Mouse (Mus musculus): Measurements from ENCODE around the gene Fblim1.

The Fblim1 gene

DNA sequence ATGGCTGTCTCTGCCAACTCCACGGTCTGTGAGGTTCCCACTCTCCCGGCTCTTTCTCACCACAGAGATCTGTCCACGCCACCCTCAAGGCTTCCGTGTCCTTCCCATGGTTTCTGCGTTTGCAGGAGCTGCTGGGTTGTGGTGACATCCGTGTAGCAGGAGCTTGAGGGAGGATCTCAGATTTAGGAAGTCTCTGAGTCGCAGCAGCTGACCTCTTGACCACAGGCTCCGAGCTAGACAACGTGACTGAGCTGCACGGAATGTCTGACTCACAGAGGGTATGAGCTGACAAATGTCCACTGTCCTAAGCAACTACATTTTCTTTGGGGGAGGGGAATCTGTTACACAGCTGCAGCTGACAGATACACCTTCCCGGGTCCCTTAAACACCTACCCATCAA lies at the start of gene Fblim1:
TSS of gene Fblim1 (minus strand) at position 236 of the 400 bp plus-strand sequence.
- DNase-seq (ENCODE audit: low spot score): no peak

DNA sequence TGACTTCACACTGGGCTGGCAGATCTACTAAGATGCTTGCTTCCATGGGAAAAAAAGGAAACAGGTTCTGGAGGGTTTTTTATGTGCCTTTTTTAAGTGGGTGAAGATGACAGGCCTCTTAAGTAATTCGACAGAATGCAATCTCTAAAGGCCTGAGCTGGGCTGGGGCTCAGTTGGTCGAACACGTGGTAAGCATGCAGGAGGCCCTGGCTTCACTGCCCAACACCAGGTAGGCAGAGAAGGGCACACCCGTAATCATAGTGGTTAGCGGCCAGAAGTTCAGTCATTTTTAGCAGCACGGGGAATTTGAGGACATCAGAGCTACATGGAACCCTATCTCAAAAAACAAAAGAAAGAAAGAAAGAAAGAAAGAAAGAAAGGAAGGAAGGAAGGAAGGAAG lies 48.6 kb upstream of the Fblim1 start:
- DNase-seq (ENCODE audit: low spot score): no peak

DNA sequence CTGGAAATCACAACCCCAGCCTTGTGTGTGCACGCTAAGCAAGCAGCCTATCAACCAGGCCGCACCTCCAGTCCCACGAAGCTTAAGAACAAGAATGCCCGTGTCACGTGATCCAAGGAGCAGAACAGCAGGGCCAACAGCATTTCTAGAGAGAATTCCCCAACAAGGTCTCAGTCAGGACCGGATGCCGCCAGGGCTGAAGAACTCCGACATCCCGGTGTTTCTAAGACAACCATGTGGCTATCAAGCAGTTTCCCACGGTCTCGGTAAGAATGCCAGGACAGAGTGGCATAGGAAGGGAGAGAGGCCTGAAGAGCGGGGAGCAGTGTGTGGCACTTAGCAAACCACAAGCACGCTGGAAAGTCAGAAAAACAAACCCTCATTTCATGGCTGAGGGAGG lies 47.9 kb upstream of the Fblim1 start:
- no peak for DNase-seq (ENCODE audit: low spot score)

DNA sequence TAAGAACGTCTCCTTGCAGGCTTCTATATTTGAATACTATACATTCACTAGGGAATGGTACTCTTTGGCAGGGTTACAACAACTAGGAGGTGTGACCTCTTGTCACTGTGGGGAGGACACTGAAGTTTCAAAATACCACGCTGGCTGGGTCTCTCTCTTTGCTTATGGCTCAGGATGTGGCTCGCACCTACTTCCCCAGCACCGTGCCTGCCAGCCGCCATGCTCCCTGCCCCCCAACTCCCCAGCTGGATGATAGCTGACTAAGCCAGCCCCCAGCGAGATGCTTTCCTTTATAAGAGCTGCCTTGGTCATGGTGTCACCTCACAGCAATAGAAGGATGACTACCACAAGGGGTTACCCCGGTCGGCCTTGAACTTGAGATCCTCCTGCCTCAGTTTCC lies 47.1 kb upstream of the Fblim1 start:
- DNase-seq (ENCODE audit: low spot score): no peak

DNA sequence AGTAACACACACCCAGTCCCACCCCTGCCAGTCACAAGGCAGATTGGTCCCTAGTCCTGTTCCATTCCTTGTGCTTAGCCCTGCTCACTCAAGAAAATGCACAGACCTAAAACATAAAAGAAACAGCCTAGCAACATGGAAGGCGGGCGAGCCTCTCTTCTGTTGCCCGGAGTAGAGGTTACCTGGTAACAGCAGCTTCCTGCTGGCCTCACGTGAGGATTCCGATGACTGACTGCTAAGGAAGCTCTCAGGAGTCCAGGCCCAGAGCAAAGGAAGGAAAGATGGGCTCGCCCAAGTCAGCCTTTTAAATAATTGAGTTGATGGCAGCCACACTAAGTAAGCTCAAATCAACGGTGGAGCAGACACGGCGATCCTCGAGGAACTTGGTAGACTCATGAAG lies 46.0 kb upstream of the Fblim1 start:
- no peak for DNase-seq (ENCODE audit: low spot score)

DNA sequence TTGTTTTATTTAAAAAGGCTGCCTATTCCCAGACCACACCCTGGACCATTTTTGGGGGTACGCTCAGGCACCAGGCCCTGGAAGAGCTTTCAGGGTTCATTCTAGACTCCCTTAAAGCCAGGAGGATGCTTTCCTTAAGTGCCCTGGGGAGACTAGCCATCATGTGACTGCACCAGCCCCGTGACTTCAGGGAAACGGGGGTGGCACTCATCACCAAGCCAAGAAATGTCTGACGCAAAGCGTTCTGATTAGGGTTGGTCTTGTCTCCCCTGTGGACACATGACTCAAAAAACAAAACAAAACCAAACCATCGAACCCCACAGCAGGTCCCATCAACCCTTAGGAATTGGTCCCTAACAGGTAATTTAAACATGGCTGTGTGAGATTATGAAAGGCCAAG lies 45.4 kb upstream of the Fblim1 start:
- DNase-seq (ENCODE audit: low spot score): no peak

DNA sequence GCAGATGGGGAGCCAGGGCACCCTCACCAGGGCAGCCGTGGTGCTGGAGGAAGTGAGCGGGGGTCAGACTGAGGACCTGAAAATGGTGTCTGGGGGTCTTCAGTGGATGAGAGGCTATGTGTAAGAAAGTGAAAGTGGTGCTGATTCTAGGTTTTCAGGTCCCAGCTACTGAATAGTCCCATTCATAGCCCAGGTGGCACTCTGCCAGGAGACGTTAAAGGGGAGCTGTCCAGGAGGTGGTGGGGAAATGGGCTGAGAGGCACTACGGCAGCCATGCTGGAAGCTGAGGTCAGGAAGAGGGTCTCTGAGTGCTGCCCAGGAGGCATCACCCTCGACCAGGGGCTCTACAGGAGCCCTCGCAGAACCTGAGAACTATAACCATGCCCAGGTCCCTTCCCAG lies 43.3 kb upstream of the Fblim1 start:
- DNase-seq (ENCODE audit: low spot score): no peak

DNA sequence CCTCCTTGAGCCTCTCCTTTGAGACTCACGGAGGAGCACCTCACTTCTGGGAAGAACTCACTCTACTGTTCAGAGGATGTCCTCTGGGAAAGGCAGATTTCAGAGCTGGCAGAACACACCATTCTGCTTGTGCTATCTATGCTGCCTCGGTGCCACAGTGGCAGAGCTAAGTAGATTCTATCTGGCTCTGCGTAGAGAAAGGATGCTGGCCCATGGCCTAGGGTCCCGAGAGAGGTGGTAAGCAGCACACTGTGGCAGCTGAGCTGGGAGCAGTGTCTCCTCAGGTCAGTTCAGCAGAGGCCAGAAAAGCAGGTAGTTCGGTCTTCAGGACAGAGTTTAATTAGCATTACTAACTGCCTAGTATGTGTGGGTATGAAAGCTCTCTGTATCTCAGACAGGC lies 42.4 kb upstream of the Fblim1 start:
- no peak for DNase-seq (ENCODE audit: low spot score)

DNA sequence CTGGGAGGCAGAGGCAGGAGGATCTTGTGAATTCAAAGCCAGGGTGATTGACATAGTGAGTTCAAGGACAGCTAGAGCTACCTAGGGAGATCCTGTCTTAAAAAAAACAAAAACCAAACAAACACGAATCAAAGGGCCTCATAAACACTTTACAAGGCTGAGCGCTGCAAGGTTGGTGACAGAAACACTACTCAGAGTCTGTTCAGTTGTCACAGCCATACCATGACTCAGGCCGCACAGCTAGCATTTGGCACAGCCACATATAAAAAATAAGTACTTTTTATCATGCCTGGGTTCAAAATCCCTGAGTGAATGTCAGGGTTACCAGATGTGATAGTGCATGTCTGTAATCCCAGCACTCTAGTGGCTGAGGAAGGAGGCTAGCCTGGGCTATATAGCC lies 41.3 kb upstream of the Fblim1 start:
- no peak for DNase-seq (ENCODE audit: low spot score)

DNA sequence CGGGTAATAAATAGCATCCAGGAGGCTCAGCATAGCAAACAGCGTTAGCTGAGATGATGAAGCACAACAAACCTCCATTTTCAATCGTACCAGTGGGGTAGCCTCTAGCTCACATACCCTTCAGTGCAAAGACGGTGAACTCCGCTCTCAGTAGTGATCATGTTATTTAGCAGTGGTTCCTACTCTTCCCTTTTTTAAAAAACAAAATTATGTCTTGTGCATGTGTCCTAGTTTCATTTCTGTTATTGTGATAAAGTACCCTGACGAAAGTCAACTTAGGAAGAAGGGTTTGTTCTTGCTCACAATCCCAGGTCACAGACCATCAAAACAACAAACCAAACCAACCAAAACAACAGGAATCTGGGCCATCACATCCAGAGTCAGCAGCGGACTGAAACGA lies 40.1 kb upstream of the Fblim1 start:
- no peak for DNase-seq (ENCODE audit: low spot score)

DNA sequence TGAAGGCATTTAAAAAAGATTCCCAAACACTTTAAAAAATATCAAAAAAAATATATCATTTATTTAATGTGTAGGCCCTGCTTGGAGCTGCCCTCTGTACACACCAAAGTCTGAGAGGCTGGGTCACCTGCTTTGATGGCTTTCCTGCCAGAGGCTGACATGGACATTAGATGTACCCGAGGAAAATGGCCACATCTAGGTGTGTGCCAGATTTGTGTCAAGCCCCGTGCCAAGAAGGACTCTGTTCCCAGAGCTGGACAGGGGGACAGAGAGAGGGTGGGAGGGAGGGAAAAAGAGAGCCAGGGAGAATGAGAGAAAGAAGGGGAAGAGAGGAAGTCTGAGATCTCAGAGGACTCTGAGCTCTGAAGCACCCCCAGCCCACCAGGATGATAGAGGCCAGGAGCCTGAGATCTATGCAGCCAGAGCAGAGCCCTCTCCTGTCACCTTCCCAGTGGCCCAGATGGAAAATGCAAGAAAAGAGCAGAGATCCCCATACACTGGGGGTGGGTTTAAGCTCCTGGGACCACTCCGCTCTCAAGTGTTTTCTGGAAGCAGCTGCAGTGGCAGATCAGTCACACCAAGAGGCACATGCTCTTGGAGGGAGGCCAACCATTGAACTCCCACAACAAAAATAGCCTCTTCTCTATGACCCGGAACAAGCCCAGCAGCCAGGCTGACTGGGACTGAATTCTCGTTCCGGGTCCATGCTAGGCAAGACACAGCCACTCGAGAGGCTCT lies 37.4 kb upstream of the Fblim1 start:
- DNase-seq (ENCODE audit: low spot score): no peak

DNA sequence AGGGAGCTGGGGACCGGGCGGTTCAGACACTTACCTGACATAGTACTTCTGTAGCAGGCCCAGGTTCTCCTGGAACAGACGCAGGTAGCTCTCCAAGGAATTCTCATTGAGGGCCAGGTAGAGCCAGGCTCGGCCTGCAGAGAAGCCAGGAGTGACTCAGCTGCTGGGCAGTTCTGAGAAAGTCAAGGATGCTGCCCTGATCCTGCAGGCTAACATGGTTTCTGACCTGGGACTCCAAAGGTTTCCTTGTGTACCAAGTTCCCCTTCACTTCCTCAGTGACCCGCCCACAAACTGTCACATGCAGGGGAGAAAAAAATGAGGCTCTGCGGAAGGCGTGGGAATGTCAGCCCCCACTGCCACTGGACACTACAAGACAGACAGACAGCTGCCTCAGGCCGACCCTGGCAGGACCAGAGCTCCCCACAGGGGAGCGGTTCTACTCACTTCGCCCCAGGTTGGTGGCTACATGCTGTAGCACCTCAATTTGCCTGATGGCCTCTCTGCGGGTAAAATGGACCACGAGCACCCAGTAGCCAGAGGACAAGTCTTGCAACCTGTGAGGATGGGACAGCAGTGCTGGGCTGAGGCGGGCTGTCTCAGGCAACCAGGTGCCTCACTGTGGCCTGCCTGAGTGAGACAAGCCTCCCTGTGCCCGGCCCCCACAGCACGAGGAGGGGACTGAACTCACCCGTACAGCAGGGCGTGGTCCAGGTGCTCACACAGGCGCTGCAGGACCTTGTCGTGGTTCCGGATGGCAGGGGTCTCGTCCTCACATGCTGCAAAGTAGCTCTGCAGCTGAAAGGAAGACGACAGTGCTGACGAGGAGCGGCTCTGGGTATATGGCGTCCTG lies 36.3 kb upstream of the Fblim1 start:
- no peak for DNase-seq (ENCODE audit: low spot score)

DNA sequence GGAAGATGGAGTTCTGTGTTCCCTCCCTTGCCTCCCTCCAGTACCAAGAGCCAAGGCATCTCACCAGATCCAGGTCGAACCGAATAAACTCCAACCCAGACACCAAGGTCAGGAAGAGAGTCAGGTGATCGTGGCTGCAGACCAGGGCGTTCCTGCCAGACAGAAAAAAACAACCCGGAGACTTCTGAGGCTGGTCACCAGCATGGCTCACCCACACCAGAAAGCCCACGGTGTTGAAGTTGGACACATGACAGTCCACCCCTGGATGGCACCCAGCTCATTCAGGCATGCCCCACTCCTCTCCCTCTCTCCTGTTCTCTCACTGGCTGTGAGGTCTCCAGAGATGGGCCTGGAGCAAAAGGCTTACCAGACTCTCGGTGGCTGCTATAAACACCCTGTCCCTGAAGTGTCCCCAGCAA lies 35.5 kb upstream of the Fblim1 start:
- DNase-seq (ENCODE audit: low spot score): no peak

DNA sequence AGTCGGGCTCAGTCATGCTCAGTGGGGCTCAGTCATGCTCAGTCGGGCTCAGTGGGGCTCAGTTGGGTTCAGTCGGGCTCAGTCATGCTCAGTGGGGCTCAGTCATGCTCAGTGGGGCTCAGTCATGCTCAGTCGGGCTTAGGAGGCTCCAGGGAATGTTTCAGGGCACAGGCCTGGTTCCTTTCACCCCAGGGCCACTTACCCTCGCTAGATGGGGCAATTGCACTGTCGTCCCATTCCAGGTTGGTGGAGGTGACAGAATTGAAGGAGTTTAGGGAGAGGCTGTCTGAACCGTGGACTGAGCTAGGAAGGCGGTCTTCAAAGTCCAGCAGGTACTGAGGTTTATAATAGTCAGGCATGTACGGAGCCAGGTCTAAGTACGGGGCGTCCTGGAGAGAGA lies 33.6 kb upstream of the Fblim1 start:
- no peak for DNase-seq (ENCODE audit: low spot score)

DNA sequence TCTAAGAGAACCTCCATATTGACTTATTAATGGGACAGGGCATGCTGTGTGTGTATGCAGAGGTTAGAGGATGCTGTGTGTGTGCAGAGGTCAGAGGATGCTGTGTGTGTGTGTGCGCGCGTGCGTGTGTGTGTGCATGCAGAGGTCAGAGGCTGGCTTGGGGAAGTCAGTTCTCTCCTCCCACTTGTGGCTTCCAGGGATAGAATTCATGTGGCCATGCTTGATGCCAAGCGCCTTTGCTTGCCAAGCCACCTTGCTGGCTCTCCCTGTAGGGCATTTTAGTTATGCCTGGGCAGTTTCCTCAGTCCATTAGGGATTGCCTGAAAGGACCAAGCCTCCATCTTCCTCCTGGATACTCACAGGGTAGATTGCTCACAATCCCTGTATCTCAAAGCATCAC lies 30.8 kb upstream of the Fblim1 start:
- DNase-seq (ENCODE audit: low spot score): no peak

DNA sequence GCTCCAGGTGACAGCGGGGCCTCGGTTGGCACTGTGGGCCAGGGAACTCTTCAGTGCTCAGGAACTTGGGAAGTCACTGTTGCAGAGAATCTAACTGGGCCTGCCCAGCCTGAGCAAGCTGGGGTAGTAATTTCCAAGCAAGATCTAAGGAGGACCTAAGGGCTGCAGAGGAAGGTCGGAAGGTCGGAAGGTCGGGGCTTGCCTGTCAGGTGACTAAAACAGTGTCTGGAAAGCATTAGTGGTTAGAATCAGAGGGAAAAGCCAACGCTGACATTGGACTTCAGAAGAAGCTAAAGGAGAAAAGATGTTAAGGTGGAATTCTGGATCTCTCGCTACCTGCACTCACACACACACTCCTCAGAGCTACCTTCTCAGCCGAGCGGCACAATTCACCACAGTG lies 30.1 kb upstream of the Fblim1 start:
- DNase-seq (ENCODE audit: low spot score): no peak

DNA sequence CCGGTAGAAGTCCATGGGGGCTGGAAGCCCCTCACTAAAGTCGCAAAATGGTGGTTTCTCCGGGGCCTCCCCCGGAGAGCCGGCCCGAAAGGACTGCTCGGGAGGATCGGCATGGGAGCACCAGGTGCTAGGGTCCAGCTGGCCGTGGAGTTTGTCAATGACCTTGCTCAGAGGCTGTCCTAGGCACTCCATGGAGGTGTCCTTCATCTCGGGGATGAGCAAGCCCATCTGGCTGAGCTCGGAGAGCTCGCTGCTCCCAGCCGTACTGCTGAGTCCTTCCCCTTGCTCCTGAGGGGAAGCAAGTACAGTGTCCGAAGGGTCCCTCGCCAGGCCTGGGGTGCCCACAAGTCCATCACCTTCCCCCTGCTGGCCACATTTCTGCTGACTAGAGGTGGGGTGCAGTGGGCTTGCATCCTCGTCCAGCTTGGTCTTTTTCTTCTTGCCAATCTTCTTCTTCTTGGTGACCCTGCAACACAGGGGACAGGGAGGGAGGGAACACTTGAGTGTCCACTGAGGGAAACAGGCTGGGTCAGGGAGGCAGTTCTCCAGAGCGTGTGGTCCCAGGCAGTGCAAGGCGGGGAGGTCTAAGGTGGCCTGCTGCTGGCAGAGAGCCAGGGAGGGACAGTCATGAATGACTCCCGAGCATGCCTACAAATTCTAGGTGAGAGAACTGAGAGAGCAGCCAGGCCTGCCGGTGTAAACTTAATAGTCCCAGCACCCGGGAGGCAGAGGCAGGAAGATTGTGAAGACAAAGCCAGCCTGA lies 26.4 kb upstream of the Fblim1 start:
- DNase-seq (ENCODE audit: low spot score): no peak

DNA sequence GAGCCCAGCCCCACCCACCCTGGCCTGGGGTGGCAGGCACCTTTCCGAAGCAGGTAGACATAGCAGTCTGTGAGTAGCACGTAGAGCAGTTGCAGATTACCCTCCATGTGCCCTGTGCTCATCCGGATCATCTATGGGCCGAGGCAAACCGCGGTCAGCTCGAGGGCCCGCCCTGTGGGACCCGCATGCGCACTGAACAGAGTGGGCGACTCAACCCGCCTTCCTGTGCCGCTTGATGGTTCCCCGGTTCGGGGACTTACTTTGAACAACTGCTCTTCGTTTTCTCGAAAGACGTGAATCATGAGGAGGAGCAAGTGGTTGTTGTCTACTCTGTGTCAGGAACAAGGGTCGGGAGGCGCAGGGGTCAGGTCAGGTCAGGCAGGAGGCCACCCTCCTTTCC lies 25.4 kb upstream of the Fblim1 start:
- DNase-seq (ENCODE audit: low spot score): no peak

DNA sequence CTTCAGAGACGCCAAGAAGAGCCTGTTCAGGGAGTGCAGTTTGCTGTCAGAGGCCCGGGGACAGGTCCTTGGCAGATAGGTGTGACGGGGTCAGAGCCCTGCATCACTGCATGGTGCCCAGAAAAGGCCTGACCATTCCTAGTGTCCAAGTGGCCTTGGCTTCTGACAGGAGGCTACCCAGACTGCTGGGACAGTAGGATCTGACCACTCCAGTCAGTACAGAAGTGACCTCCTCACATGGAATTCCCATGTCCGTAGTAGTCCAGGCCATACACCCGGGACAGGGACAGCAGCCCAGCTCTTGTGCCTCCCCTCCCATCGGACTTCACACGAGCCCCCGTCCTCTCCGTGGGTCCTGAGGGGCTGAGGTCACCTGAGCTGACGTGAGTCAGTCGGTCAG lies 24.1 kb upstream of the Fblim1 start:
- no peak for DNase-seq (ENCODE audit: low spot score)

DNA sequence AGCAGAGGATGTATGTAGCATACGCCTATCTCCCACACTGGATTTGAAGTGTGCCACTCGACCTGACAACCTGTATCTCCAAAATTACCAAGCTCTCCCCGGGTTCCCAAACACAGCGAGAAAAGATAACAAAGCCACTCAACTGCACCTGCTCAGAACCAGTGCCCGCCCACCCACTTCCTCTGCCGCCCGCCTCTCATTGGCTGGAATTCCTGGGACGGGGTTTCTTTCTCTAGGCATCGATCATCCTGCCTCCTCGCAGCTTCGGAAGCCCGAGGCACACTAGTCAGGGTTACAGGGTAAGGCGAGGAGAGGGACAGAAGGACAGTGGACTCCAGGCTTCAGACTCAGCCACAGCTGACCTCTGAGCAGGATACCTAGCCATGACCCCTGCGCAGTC lies 22.8 kb upstream of the Fblim1 start:
- DNase-seq (ENCODE audit: low spot score): no peak

DNA sequence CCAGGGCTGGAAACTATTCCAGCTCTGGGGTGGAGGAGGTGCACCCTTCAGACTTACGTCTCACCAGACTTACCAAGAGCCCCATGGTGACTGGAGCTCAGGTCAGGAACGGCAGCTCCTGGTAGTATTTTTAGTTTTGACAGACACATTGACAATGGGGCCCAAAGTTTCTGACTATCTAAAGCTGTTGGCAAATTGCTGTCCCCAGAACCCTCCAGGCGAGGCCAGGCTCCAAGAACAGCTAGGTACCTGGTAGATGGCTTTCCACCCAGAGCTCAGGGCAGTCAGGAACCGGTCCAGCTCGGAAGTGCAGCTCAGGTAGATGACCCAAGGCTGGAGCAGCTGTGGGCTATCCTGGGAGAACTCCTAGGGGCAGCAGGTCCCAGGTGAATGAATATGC lies 21.6 kb upstream of the Fblim1 start:
- DNase-seq (ENCODE audit: low spot score): no peak

DNA sequence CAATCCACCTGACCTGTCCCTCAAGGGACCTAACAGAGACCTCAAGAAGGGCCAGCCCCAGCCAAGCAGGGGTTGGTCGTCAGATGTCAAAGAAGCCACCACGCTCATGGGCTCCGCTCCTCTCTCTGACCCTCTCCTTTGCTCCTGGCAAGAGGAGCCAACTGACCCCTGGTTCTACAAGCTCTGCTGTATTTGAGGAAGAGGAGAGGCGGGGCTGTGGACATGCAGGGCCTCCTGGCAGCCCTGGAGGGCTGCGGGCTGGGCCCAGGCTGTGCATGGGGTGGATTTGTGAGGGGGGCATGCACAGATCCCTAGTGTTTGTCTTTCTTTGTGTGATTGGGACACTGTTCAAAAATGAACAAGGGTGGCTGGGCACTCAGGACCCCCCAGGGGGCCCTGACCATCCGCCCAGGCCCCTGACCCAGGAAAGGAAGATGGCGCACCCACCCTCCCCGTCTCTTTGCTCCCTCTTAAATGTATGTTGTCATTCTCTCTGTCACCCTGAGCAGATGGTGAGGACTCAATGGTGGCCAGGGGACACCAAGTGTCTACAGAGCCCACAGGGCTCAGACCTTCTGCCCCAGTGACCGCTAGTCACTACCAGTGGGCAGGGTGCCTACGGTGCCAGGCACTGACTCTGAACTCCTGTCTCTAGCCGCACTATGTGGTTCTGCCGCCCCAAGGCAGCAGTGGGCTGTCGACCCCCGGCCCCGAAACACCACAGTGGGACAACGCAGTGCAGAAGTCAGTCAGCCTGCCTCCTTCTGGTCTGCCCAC lies 20.1 kb upstream of the Fblim1 start:
- DNase-seq (ENCODE audit: low spot score): no peak
